Mouse (Mus musculus) liver, embryonic 12.5 days (tissue): ENCODE results near the gene Ahnak. TPM values are rescaled to one million over a fixed set of nuclear protein-coding genes. Genes with fewer than 3 reads are reported as not detected.

Experiments used
- ATAC-seq: fragments of 200-750 bp; cut with Nextera tagmentation; 2 replicates; pipeline ENCODE4 v1.8.0; 2017; ENCODE audit warnings: moderate number of reproducible peaks, mild to moderate bottlenecking, moderate library complexity
- H3K27ac ChIP-seq: fragments of 300-500 bp; sonication (generic); 2 replicates; pipeline ENCODE4 v1.5.1; 2016; ENCODE audit warnings: mild to moderate bottlenecking
- H3K27me3 ChIP-seq: fragments of 300-500 bp; sonication (generic); replicated peaks from 2 replicates; pipeline ENCODE4 v1.6.1; 2016; ENCODE audit warnings: mild to moderate bottlenecking, moderate library complexity
- H3K36me3 ChIP-seq: fragments of 300-500 bp; sonication (generic); 2 replicates; pipeline ENCODE4 v1.6.1; 2016; ENCODE audit warnings: mild to moderate bottlenecking, moderate library complexity
- H3K4me1 ChIP-seq: fragments of 300-500 bp; sonication (generic); 2 replicates; pipeline ENCODE4 v1.6.1; 2016
- H3K4me2 ChIP-seq: fragments of 300-500 bp; sonication (generic); 2 replicates; pipeline ENCODE4 v1.6.1; 2016; ENCODE audit warnings: mild to moderate bottlenecking, moderate library complexity
- H3K4me3 ChIP-seq: fragments of 300-500 bp; sonication (generic); 2 replicates; pipeline ENCODE4 v1.5.1; 2016; ENCODE audit warnings: mild to moderate bottlenecking, moderate library complexity
- H3K9ac ChIP-seq: fragments of 300-500 bp; sonication (generic); 2 replicates; pipeline ENCODE4 v1.6.1; 2016; ENCODE audit warnings: mild to moderate bottlenecking, moderate library complexity
- H3K9me3 ChIP-seq: fragments of 300-500 bp; sonication (generic); replicated peaks from 2 replicates; pipeline ENCODE4 v1.6.1; 2016; ENCODE audit warnings: mild to moderate bottlenecking, moderate library complexity
- WGBS: fragments of 180-500 bp; shearing (Covaris S2); methylation state at CpG from one replicate; pipeline ENCODE4 v1.1.7; 2016; ENCODE audit not compliant: insufficient replicate concordance; 5-methylcytosine and 5-hydroxymethylcytosine counted together
- polyA plus RNA-seq: library from polyadenylated mRNA; unstranded; fragments of >200 nt; fragmentation: Nextera tagmentation; extraction: Ambion mirVana; gene quantifications from 2 replicates; pipeline ENCODE4 v1.2.1, GENCODE M21; 2016

Ahnak gene
- polyA plus RNA-seq, 1 experiment from 2014 or later, result 2.0 TPM

DNA sequence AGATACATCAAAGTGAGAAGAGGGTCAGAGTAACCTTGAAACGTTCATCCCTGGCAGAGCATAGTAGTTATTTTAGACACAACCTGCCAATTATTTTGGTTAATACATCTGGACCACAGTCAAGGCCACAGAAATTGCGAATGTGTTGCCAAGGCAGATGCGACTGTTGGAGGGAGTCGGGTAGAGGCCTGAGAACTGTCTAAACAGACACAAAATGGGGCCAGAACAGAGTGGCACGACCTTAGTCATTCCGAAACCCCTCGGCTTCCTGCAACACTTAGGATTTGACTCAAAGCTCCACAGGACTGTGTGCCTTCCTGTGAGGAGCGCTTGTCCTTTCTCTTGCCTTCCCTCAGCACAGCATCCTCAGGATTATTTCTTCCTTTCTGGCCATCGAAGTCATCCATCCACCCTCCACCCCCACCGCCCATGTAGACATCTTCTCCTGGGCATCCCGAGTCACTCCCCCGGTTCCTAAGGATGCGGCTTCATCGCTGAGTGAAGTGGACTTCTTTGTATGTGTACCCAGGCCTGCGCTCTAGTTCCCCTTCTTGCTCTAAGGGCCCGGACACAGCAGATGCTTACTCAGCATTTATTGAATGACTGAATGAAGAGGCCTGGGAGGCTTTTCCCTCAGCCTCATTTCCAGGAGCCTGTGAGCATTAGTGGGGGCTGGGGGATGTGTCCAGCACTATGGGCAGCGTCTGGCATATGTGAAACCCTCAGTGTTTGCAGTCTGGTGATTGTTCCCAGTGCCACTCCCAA, 111.4 kb downstream of the Ahnak start:
- 67% methylated on average over 17 of the region's 17 CpGs for WGBS
- ATAC-seq, result no peak
- no peaks in the 10 kb centered on the region for H3K36me3 ChIP-seq

DNA sequence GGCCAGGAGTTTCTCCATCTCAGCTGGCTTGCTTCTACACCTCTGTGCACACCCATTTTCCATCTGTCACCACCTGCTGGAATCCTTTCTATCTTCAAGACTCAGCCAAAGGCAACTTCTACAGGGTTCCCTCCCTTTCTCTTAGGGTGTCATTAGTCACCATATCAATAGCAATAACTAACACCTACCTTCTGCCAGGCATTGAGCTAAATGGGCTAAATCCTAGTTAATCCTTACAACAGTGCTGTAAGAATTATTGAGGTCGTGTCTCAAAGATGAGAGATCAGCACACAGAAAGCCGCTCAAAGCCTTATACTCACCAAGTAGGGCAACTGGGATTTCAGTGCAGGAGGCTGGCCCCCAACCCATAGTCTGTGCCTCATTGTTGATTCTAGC, 112.0 kb downstream of the Ahnak start:
- Histone ChIP-seq H3K27ac (no peak overlapping the region), H3K4me1 (0 out of 2 replicates have a peak, but pooled peaks cover under 1% of the 10 kb centered on the region)

More for the DNA sequence above, 111.4 kb downstream of the Ahnak start:
- H3K9me3 ChIP-seq, result no peaks in the 10 kb centered on the region
- no peak overlapping the region for H3K4me2 ChIP-seq
- no peak overlapping the region for H3K9ac ChIP-seq
- no peaks in the 10 kb centered on the region; the same call in 1 of the 2 replicates for H3K27me3 ChIP-seq
- H3K4me3 ChIP-seq, result no peak overlapping the region
- no peaks in the 10 kb centered on the region for H3K4me1 ChIP-seq
- H3K27ac ChIP-seq, result no peak overlapping the region

GRCm38 (mm10) chr19:9103986-9104385, 114.9 kb downstream of the Ahnak start:
- Histone ChIP-seq H3K9ac (no peak overlapping the region), H3K9me3 (no peaks in the 10 kb centered on the region), H3K36me3 (no peaks in the 10 kb centered on the region), H3K4me3 (no peak overlapping the region), H3K27me3 (no peaks in the 10 kb centered on the region; the same call in 1 of the 2 replicates), H3K4me2 (no peak overlapping the region), H3K27ac (no peak overlapping the region), H3K4me1 (peaks cover 18% of the 10 kb centered on the region)
- no peak for ATAC-seq
- WGBS, result 62% methylated on average over 4 of the region's 4 CpGs

More for the DNA sequence above, 112.0 kb downstream of the Ahnak start:
- 56% methylated on average over 2 of the region's 2 CpGs for WGBS
- Histone ChIP-seq H3K9ac (no peak overlapping the region), H3K36me3 (no peaks in the 10 kb centered on the region), H3K4me2 (no peak overlapping the region), H3K27me3 (no peaks in the 10 kb centered on the region; the same call in 1 of the 2 replicates), H3K9me3 (no peaks in the 10 kb centered on the region), H3K4me3 (no peak overlapping the region)
- ATAC-seq, result no peak

DNA sequence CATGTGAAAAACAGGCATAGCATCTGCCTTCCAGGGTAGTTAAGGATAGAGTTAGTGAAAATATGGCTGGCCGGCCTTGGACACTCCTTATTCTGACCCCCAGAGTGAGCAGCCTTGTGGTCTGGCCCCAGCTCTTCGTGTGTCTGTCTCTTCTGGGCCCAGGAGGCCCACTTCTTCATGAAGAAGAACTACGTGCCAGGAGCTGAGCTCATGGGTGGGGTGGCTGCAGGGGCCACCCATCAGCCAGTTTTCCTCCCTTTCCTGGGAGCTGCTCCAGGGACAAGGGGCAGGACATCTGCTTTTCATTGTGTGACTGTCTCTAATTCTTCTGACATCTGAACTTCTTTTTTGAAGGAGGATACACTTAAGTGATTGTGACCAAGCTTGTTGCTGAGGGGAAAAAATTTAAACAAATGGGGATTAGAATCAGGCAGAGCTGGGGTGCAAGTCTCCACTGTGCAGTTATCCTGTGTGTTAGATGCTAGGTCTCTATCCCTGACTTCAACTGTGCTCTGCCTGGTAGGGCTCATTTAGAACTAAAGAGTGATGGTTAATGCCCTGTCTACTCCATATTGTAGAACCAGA, 116.1 kb downstream of the Ahnak start:
- H3K4me1 ChIP-seq, result peaks cover 18% of the 10 kb centered on the region
- H3K9ac ChIP-seq, result no peak overlapping the region
- no peak overlapping the region for H3K4me3 ChIP-seq
- H3K9me3 ChIP-seq, result no peaks in the 10 kb centered on the region
- no peaks in the 10 kb centered on the region; the same call in 1 of the 2 replicates for H3K27me3 ChIP-seq
- H3K27ac ChIP-seq, result no peak overlapping the region
- no peak overlapping the region for H3K4me2 ChIP-seq
- ATAC-seq, result no peak
- 50% methylated on average over 3 of the region's 3 CpGs for WGBS
- no peaks in the 10 kb centered on the region for H3K36me3 ChIP-seq

- Histone ChIP-seq H3K36me3 (no peaks in the 10 kb centered on the region), H3K27ac (no peak overlapping the region), H3K4me1 (peaks cover 18% of the 10 kb centered on the region), H3K9ac (no peak overlapping the region), H3K4me2 (no peak overlapping the region), H3K4me3 (no peak overlapping the region), H3K9me3 (no peaks in the 10 kb centered on the region), H3K27me3 (no peaks in the 10 kb centered on the region)
- 62% methylated on average over 5 of the region's 5 CpGs for WGBS
- ATAC-seq, result no peak
Measured at GRCm38 (mm10) chr19:9106096-9106495, 117.0 kb downstream of the Ahnak start.

DNA sequence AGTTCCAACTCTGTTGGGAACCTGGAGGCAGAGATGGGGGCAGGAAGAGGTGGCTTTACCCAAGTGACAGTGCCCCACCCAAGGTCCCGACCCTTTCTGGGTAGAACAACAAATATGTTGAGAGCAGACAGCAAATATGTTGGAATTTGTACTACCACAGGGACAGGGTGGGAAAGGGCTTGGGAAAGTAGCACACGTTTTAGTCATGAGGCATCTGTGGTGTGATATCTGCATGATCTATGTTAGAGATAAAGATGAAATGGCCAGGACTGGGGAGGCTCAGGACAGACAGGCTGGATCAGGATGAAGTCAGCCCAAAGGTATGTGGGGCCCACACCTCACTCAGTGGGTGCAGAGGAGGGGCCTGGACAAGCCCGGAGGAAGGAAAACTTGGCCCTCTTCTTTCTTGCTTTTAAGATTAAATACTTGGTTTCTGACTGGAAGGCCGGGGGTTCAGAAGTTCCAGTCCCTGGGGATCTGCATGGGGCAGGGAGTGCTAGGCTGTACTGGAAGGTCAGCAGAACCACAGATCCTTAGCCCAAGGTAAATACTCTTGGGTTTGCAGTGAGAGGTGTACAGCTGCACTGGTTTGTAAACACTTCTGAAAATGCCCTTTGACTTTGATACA, 117.8 kb downstream of the Ahnak start:
- Histone ChIP-seq H3K36me3 (no peaks in the 10 kb centered on the region), H3K4me2 (no peak overlapping the region), H3K9me3 (no peaks in the 10 kb centered on the region), H3K4me3 (no peak overlapping the region), H3K27ac (no peak overlapping the region), H3K9ac (no peak overlapping the region), H3K27me3 (no peaks in the 10 kb centered on the region), H3K4me1 (peaks cover 18% of the 10 kb centered on the region)
- WGBS, result 36% methylated on average over 4 of the region's 4 CpGs
- peak; percentile 57 for ATAC-seq

DNA sequence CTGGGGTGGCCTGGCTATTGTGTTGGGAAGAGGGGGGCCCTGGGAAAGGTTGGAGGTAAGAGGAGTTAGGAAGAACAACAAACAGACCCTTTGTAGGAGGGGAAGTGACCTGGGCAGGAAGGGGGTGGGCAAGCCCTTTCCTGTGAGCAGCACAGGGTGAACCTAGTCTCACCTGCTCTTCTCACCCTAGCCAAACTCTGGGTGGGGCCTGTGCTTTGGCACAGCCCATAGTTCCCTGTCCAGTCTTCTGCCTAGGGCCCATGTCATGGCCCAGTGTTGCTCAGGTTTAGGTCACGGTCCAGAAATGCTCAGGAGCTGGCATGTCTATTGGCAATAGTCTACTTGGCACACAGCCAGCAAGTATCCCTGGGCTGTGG, 118.3 kb downstream of the Ahnak start:
- Histone ChIP-seq H3K9ac (no peak overlapping the region), H3K9me3 (no peaks in the 10 kb centered on the region), H3K4me1 (peaks cover 18% of the 10 kb centered on the region), H3K27me3 (no peaks in the 10 kb centered on the region), H3K4me2 (no peak overlapping the region), H3K27ac (no peak overlapping the region), H3K36me3 (peaks cover 4% of the 10 kb centered on the region; the same call in 1 of the 2 replicates), H3K4me3 (no peak overlapping the region)
- ATAC-seq, result peak; percentile 45
- 59% methylated on average over 1 of the region's 1 CpGs for WGBS

DNA sequence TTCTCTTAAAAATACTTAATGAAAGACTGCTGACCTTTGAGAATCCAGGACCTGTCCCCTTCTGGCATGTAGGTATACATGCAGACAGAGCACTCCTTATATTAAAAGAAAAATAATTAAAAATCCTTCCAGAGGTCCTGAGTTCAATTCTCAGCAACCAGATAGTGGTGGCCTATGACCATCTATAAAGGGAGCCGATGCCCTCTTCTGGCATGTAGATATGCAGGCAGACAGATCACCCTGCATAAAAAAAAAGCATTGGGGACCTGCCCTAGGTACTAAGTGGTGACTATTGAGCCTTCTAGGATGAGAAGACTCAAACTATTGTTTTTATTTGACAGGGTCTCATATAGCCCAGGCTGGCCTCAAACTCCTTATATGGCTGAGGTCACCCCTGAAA, 119.5 kb downstream of the Ahnak start:
- Histone ChIP-seq H3K27ac (no peak overlapping the region), H3K9me3 (no peaks in the 10 kb centered on the region), H3K27me3 (no peaks in the 10 kb centered on the region), H3K4me2 (no peak overlapping the region), H3K9ac (no peak overlapping the region), H3K36me3 (peaks cover 16% of the 10 kb centered on the region), H3K4me3 (no peak overlapping the region), H3K4me1 (peaks cover 18% of the 10 kb centered on the region)
- no peak for ATAC-seq
- 74% methylated on average over 1 of the region's 1 CpGs for WGBS

- ATAC-seq, result peak; percentile 60
- 46% methylated on average over 4 of the region's 4 CpGs for WGBS
- peaks cover 25% of the 10 kb centered on the region for H3K36me3 ChIP-seq
- no peaks in the 10 kb centered on the region for H3K27me3 ChIP-seq
- H3K9ac ChIP-seq, result no peak overlapping the region
- no peaks in the 10 kb centered on the region for H3K9me3 ChIP-seq
- no peak overlapping the region for H3K4me2 ChIP-seq
- H3K4me1 ChIP-seq, result peaks cover 18% of the 10 kb centered on the region
- no peak overlapping the region for H3K4me3 ChIP-seq
- H3K27ac ChIP-seq, result no peak overlapping the region
Measured at GRCm38 (mm10) chr19:9110182-9110869, 121.2 kb downstream of the Ahnak start.

DNA sequence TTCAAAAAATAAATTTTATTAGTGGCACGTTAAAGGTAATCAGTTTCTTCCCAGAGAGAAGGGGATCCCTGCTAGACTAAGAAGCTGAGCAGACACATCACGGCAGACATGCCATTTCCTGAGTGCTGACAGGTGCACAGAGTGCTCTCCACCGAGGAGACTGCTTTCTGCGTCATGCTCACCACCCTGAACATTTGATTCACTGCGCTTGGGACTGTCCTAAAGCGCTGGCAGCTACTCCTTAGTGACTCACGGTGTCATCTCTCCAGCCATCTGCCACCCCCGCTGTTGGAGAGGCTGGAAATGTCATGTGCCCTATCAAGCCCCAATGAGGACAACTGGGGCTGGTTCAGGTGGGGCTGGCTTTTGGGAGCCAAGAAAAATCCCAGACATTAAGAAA, 123.0 kb downstream of the Ahnak start:
- Histone ChIP-seq H3K4me3 (no peak overlapping the region), H3K9ac (no peak overlapping the region), H3K4me2 (no peak overlapping the region), H3K4me1 (peaks cover 7% of the 10 kb centered on the region), H3K9me3 (no peaks in the 10 kb centered on the region), H3K27me3 (no peaks in the 10 kb centered on the region), H3K36me3 (peaks cover 34% of the 10 kb centered on the region), H3K27ac (no peak overlapping the region)
- 63% methylated on average over 8 of the region's 8 CpGs for WGBS
- no peak for ATAC-seq

GRCm38 (mm10) chr19:9116268-9116667, 127.2 kb downstream of the Ahnak start:
- Histone ChIP-seq H3K9me3 (no peaks in the 10 kb centered on the region), H3K27me3 (no peaks in the 10 kb centered on the region), H3K4me2 (no peak overlapping the region), H3K4me3 (no peak overlapping the region), H3K4me1 (no peaks in the 10 kb centered on the region), H3K9ac (no peak overlapping the region), H3K36me3 (peaks cover 42% of the 10 kb centered on the region), H3K27ac (no peak overlapping the region)
- no peak for ATAC-seq
- WGBS, result 49% methylated on average over 4 of the region's 4 CpGs

DNA sequence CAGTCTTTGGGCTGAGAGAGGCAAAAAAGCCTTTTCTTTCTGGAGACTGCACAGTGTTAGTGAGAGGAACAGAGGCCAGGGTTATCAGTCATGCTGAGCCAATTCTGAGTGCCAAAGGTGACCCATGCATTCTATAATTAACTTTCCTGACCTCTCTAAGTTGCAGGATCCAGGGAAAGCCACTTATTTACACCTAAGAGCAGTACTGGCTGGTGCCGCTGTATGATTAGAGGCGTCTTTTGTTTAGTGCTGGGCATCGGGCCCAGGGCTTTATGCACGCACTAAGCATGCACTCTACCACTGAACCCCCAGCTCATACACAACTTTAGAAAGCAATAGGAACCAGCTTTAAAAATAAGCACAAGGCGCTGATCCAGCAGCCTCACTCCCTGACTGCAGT, 128.2 kb downstream of the Ahnak start:
- Histone ChIP-seq H3K4me1 (no peaks in the 10 kb centered on the region), H3K27ac (no peak overlapping the region), H3K9me3 (no peaks in the 10 kb centered on the region), H3K27me3 (no peaks in the 10 kb centered on the region), H3K36me3 (peaks cover 39% of the 10 kb centered on the region), H3K9ac (no peak overlapping the region), H3K4me2 (no peak overlapping the region), H3K4me3 (no peak overlapping the region)
- WGBS, result 85% methylated on average over 5 of the region's 5 CpGs
- ATAC-seq, result no peak
